Mouse (Mus musculus) heart, postnatal 0 days (tissue): ENCODE data around the gene Tlr8.
A peak's percentile ranks its signal among the peaks of the same experiment; 100 is the strongest.

Experiments used
- CTCF ChIP-seq: IDR thresholded peaks from 2 replicates; pipeline ENCODE4 v1.5.1; 2016; ENCODE audit warnings: antibody characterized with exemption, control low read depth, low read depth
- EP300 ChIP-seq: IDR thresholded peaks from 2 replicates; pipeline ENCODE4 v1.6.1; 2016; ENCODE audit warnings: antibody characterized with exemption, low read depth

GRCm38 (mm10) chrX:167229206-167229605 is 34.9 kb downstream of the Tlr8 start:
- TF ChIP-seq CTCF (peak; percentile 33), EP300 (no peak)
